Mouse (Mus musculus): ENCODE results near the gene Cox7b2. TPM values are rescaled to one million over a fixed set of nuclear protein-coding genes. Genes with fewer than 3 reads are reported as not detected.

The Cox7b2 gene
- not detected in 2 replicates for polyA plus RNA-seq (2012)

DNA sequence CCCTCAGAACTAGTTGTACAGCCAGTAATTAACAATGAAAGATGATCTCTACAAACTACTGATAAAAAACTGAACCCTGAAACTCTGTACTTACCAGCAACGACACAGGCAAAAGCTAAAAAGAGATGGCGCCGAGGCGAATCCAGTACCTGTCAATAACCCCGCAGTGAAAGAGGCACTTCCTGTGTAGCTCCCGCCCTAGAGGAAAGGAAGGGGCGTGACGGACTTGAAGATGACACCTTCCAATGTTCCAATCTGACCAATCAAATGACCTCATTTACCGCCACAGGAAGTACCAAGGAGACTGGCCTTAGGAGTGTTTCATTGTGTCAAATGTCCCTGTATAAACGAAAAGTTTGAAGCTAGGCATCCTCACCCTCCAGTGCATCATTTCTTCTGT, at the start of gene Cox7b2:
Gene Cox7b2, minus strand, starts transcription at position 127 of the 400 bp plus-strand sequence.

Other genes with a start within 250 kb of the Cox7b2 start
- not detected in 2 replicates for gene Gabrb1, start 109.9 kb upstream of the Cox7b2 start, polyA plus RNA-seq (2012)
- not detected in 2 replicates for gene Gabra4, start 110.1 kb upstream of the Cox7b2 start, polyA plus RNA-seq (2012)